Mouse (Mus musculus) heart, adult 2 months (tissue): ENCODE measurements at regions not wholly inside any gene's neighbourhood (a gene's known extent, or its start where the extent isn't known, plus 50 kb on each side); places are given as distances from the start of the nearest gene placed in this dataset.

Experiments used
- DNase-seq, 2 experiments: peaks; one replicate each; pipeline ENCODE4 v3.0.0; 2021
- H3K27ac ChIP-seq: fragments of 200-600 bp; 2 replicates; pipeline ENCODE4 v1.8.1; 2022
- H3K27me3 ChIP-seq: fragments of 200-500 bp; 2 replicates; pipeline ENCODE4 v1.6.1; 2012; ENCODE audit warnings: mild to moderate bottlenecking, low read length, inconsistent platforms, mixed read lengths; ENCODE audit not compliant: control insufficient read depth, insufficient read depth
- H3K36me3 ChIP-seq: fragments of 200-500 bp; 2 replicates; pipeline ENCODE4 v1.6.1; 2012; ENCODE audit warnings: low read length, inconsistent platforms; ENCODE audit not compliant: control insufficient read depth, insufficient read depth
- H3K4me1 ChIP-seq: fragments of 200-500 bp; 2 replicates; pipeline ENCODE4 v1.6.1; 2011; ENCODE audit warnings: low read length; ENCODE audit not compliant: control insufficient read depth, insufficient read depth
- H3K4me3 ChIP-seq: fragments of 200-600 bp; 2 replicates; pipeline ENCODE4 v1.8.1; 2022
- H3K79me2 ChIP-seq: fragments of 200-500 bp; replicated peaks from 2 replicates; pipeline ENCODE4 v1.6.1; 2012; ENCODE audit warnings: mild to moderate bottlenecking, inconsistent platforms, low read length, moderate library complexity, mixed read lengths; ENCODE audit not compliant: control insufficient read depth, insufficient read depth
- H3K9ac ChIP-seq: fragments of 200-500 bp; 2 replicates; pipeline ENCODE4 v1.6.1; 2012; ENCODE audit warnings: low read depth, mild to moderate bottlenecking, control low read depth, inconsistent platforms, low read length, mixed read lengths
- CTCF ChIP-seq: fragments of 200-600 bp; IDR thresholded peaks from 2 replicates; pipeline ENCODE4 v1.8.1; 2022; ENCODE audit warnings: antibody characterized with exemption, mild to moderate bottlenecking, moderate library complexity
- EP300 ChIP-seq: fragments of 200-500 bp; IDR thresholded peaks from 2 replicates; pipeline ENCODE4 v1.6.1; 2011; ENCODE audit warnings: low read depth, low read length, control low read depth; ENCODE audit not compliant: insufficient read depth
- POLR2A ChIP-seq: fragments of 200-500 bp; IDR thresholded peaks from 2 replicates; pipeline ENCODE4 v1.6.1; 2011; ENCODE audit warnings: mild to moderate bottlenecking, low read depth, low read length, control low read depth; ENCODE audit not compliant: insufficient read depth
- WGBS: fragments of 180-500 bp; shearing (Covaris S2); methylation state at CpG from one replicate; pipeline ENCODE4 v1.1.7; 2018; 5-methylcytosine and 5-hydroxymethylcytosine counted together
- intact Hi-C: fragments of 180-260 bp; cut with DNase I; formaldehyde crosslinking; loops from one replicate; pipeline ENCODE4 v1.15.1; 2025

DNA sequence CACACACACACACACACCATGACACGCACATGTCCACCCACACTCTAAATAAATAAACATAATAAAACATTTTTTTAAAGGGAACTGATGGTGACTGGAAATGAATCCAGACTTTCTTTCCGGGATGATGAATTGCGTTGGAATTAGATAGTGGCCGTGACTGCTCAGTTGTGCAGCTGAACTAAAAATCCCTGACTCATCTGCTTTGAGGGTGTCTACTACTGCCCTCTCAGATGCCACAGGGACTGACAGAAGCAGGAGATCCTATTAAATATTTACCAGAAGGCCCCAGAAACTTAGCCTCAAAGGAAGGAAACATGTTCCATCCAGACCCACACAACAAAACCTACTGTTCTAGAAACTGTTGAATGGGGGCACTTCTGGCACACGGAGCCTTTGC lies 65.7 kb downstream of the Polr2m start:
- Histone ChIP-seq H3K4me1 (no peaks in the 10 kb centered on the region), H3K36me3 (no peaks in the 10 kb centered on the region), H3K27me3 (peaks cover 1% of the 10 kb centered on the region; the same call in 1 of the 2 replicates), H3K9ac (no peak overlapping the region), H3K79me2 (no peaks in the 10 kb centered on the region), H3K4me3 (no peak overlapping the region), H3K27ac (no peak overlapping the region)
- no peak for TF ChIP-seq POLR2A
- no peak for TF ChIP-seq EP300
- TF ChIP-seq CTCF, result no peak
- WGBS, result 81% methylated on average over 5 of the region's 5 CpGs
- no peak for DNase-seq
- intact Hi-C loops, result no loop called here

DNA sequence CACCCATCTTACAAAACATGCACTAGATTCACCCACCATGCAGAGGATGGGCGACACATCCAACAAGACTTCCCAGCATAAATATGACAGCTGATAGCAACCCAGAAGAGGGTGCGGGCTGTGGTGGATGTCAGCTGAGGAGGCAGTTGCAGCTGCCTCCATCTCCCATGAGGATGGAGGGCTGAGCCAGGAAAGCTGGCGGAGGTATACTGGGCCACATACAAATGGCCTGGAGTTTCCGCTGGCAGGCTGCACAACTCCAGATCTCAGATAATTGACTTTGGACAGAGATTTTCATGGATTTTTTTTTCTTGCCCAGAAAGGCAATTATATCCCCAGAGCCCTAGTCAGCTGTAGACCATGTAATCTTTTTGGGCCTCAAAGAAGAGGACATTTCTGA lies 67.2 kb downstream of the Polr2m start:
- no peak for TF ChIP-seq POLR2A
- Histone ChIP-seq H3K4me1 (no peaks in the 10 kb centered on the region), H3K79me2 (no peaks in the 10 kb centered on the region), H3K9ac (no peak overlapping the region), H3K27ac (no peak overlapping the region), H3K27me3 (peaks cover 1% of the 10 kb centered on the region; the same call in 1 of the 2 replicates), H3K4me3 (no peak overlapping the region), H3K36me3 (no peaks in the 10 kb centered on the region)
- intact Hi-C loops, result no loop called here
- 71% methylated on average over 4 of the region's 4 CpGs for WGBS
- peak; percentile 44 to 59 for DNase-seq

DNA sequence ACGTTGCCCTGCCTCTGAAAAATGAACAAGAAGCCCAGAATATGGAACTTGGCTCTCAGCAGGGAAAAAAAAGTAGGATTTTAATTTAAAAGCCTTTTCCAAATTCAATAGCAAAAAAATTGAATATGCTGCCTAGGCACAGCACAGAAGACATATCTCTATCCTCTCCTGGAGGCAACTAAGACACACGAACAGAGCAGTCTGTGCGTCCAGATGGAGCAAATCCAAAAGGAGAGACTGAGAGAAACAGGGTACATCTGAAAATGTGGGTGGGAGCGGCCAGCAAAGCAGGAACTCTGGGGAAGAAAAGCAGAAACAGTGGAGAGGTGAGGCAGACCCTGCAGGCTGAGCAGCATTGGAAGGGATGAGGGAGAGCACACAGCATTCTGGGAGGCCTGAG lies 68.5 kb downstream of the Polr2m start:
- no peaks in the 10 kb centered on the region for H3K79me2 ChIP-seq
- H3K4me1 ChIP-seq, result no peaks in the 10 kb centered on the region
- no peak for DNase-seq
- H3K36me3 ChIP-seq, result no peaks in the 10 kb centered on the region
- intact Hi-C loops, result no loop called here
- H3K9ac ChIP-seq, result no peak overlapping the region
- no peak overlapping the region for H3K27ac ChIP-seq
- no peak overlapping the region for H3K4me3 ChIP-seq
- TF ChIP-seq CTCF (no peak), EP300 (no peak), POLR2A (no peak)
- WGBS, result 72% methylated on average over 4 of the region's 4 CpGs
- H3K27me3 ChIP-seq, result peaks cover 1% of the 10 kb centered on the region; the same call in 1 of the 2 replicates

DNA sequence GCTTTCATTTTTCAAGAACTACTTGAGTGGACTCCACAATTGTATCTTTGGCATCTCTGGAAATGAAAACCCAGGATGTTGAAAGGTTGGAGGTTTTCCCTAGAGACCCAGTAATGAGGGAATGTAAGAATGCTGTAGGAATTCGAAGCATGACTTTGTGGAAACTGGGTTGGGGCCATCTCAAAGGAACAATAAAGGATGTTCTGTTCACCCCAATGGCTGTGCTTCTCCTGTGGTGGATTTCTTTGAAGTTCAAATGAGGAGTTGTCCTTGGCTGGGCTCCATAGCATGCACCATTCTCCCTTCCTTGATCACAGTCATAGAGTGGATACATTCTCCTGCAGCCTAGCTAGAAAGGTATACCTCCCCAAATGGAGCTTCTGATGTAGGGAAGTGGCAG lies 74.6 kb downstream of the Polr2m start:
- H3K4me1 ChIP-seq, result no peaks in the 10 kb centered on the region
- H3K4me3 ChIP-seq, result no peak overlapping the region
- no peaks in the 10 kb centered on the region for H3K27me3 ChIP-seq
- H3K79me2 ChIP-seq, result no peaks in the 10 kb centered on the region
- no peak overlapping the region for H3K27ac ChIP-seq
- intact Hi-C loops, result no loop called here
- TF ChIP-seq POLR2A, result no peak
- no peak for TF ChIP-seq EP300
- TF ChIP-seq CTCF, result no peak
- H3K36me3 ChIP-seq, result no peaks in the 10 kb centered on the region
- 78% methylated on average over 1 of the region's 1 CpGs for WGBS
- DNase-seq, result no peak
- no peak overlapping the region for H3K9ac ChIP-seq

DNA sequence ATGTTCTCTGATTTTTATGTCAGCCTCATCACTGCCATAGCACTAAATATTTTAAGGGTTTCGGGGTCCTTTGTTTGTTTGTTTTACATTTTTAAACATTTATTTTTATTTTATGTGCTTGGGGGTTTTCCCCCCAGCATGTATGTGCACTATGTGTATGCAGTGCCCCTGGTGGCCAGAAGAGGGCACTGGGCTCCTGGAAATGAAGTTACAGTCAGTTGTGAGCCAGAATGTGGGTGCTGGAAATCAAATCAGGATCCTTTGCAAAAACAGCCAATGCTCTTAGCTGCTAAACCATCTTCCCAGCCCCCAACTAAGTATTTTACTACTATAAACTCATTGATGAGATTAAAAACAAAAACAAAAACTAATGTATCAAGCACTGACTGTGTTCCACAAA lies 75.8 kb downstream of the Polr2m start:
- Histone ChIP-seq H3K36me3 (no peaks in the 10 kb centered on the region), H3K4me3 (no peak overlapping the region), H3K27me3 (no peaks in the 10 kb centered on the region), H3K79me2 (no peaks in the 10 kb centered on the region), H3K4me1 (no peaks in the 10 kb centered on the region), H3K9ac (no peak overlapping the region), H3K27ac (no peak overlapping the region)
- 97% methylated on average over 1 of the region's 1 CpGs for WGBS
- DNase-seq, result no peak
- TF ChIP-seq CTCF, result peak; percentile 40
- TF ChIP-seq EP300, result no peak
- no peak for TF ChIP-seq POLR2A
- intact Hi-C loops, result no loop called here

DNA sequence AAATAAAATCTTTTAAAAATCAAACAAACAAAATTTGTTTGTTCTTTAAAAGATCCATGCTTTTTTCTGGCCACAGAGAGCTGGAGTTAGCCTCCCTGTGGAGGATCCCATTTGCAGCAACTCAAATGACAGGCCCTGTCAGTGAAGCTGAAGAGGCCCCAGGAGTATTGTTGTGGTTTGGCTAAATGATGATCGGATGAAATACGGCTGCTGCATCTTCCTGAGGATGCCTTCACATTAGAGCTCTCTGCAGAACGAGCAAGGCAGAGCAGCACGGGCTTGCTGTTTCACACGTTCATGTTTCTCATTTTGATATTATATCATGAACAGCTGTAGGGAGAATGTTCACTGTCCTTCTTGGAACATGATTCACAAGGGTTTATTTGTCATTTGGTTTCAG lies 76.8 kb downstream of the Polr2m start:
- no peak for DNase-seq
- Histone ChIP-seq H3K4me1 (peaks cover 2% of the 10 kb centered on the region; the same call in 1 of the 2 replicates), H3K79me2 (no peaks in the 10 kb centered on the region), H3K36me3 (no peaks in the 10 kb centered on the region), H3K27me3 (no peaks in the 10 kb centered on the region), H3K4me3 (no peak overlapping the region), H3K27ac (no peak overlapping the region), H3K9ac (no peak overlapping the region)
- intact Hi-C loops, result no loop called here
- 75% methylated on average over 5 of the region's 5 CpGs for WGBS
- no peak for TF ChIP-seq CTCF
- no peak for TF ChIP-seq POLR2A
- TF ChIP-seq EP300, result no peak
